Mouse (Mus musculus): Measurements from ENCODE around the gene Mark3.
A peak's percentile ranks its signal among the peaks of the same experiment; 100 is the strongest.
"Not testable (repeated sequence)": the region's sequence is repeated elsewhere in the genome, so short reads cannot be mapped to it uniquely, and the experiment has no call there.

Mark3 gene

GRCm38 (mm10) chr12:111652953-111653352 is 78.6 kb downstream of the Mark3 start:
- no peak for DNase-seq (ENCODE audit: low spot score in 2 of 2)

GRCm38 (mm10) chr12:111653434-111653833 is 79.1 kb downstream of the Mark3 start:
- DNase-seq (ENCODE audit: low spot score in 2 of 2): peak in 1 of 2 experiments; percentile 57

- no peak for DNase-seq (ENCODE audit: low spot score in 2 of 2)
Observed at GRCm38 (mm10) chr12:111655695-111656094, 81.4 kb downstream of the Mark3 start.

- DNase-seq (ENCODE audit: low spot score in 2 of 2): no peak
Observed at GRCm38 (mm10) chr12:111659331-111659730, 85.0 kb downstream of the Mark3 start.

- DNase-seq (ENCODE audit: low spot score in 2 of 2): no peak
Observed at GRCm38 (mm10) chr12:111660628-111661027, 86.3 kb downstream of the Mark3 start.

- DNase-seq (ENCODE audit: low spot score in 2 of 2): not testable (repeated sequence)
Observed at GRCm38 (mm10) chr12:111661554-111661953, 87.2 kb downstream of the Mark3 start.

GRCm38 (mm10) chr12:111663228-111664143 is 89.2 kb downstream of the Mark3 start:
- no peak for DNase-seq (ENCODE audit: low spot score in 2 of 2)

- no peak for DNase-seq (ENCODE audit: low spot score in 2 of 2)
Observed at GRCm38 (mm10) chr12:111664144-111664634, 89.9 kb downstream of the Mark3 start.

GRCm38 (mm10) chr12:111665041-111665880 is 90.9 kb downstream of the Mark3 start:
- DNase-seq (ENCODE audit: low spot score in 2 of 2): no peak

GRCm38 (mm10) chr12:111666380-111666779 is 92.1 kb downstream of the Mark3 start:
- no peak for DNase-seq (ENCODE audit: low spot score in 2 of 2)

- no peak for DNase-seq (ENCODE audit: low spot score in 2 of 2)
Observed at GRCm38 (mm10) chr12:111667421-111667820, 93.1 kb downstream of the Mark3 start.

GRCm38 (mm10) chr12:111668457-111668912 is 94.2 kb downstream of the Mark3 start:
- DNase-seq (ENCODE audit: low spot score in 2 of 2): peak; percentile 90 to 94

GRCm38 (mm10) chr12:111669000-111669788 is 94.9 kb downstream of the Mark3 start:
- no peak for DNase-seq (ENCODE audit: low spot score in 2 of 2)

- no peak for DNase-seq (ENCODE audit: low spot score in 2 of 2)
Observed at GRCm38 (mm10) chr12:111669961-111670360, 95.6 kb downstream of the Mark3 start.

GRCm38 (mm10) chr12:111670371-111670971 is 96.1 kb downstream of the Mark3 start:
- no peak for DNase-seq (ENCODE audit: low spot score in 2 of 2)

- DNase-seq (ENCODE audit: low spot score in 2 of 2): no peak
Observed at GRCm38 (mm10) chr12:111670976-111671375, 96.7 kb downstream of the Mark3 start.

GRCm38 (mm10) chr12:111671431-111671902 is 97.1 kb downstream of the Mark3 start:
- peak in 1 of 2 experiments; percentile 53 for DNase-seq (ENCODE audit: low spot score in 2 of 2)

GRCm38 (mm10) chr12:111672176-111672575 is 97.9 kb downstream of the Mark3 start, which contains the start of gene Ckb:
Gene Ckb (minus strand): TSS chr12:111672338.
- peak in 1 of 2 experiments; percentile 66 for DNase-seq (ENCODE audit: low spot score in 2 of 2)

- DNase-seq (ENCODE audit: low spot score in 2 of 2): no peak
Observed at GRCm38 (mm10) chr12:111672581-111672980, 98.3 kb downstream of the Mark3 start.

- no peak for DNase-seq (ENCODE audit: low spot score in 2 of 2)
Observed at GRCm38 (mm10) chr12:111674850-111675486, 100.6 kb downstream of the Mark3 start.
